Mouse (Mus musculus): ENCODE measurements around the gene Tenm4. TPM values are rescaled to one million over a fixed set of nuclear protein-coding genes. Genes with fewer than 3 reads are reported as not detected.

Gene Tenm4
- total and polyA plus RNA-seq, 3 experiments: 0.03 to 0.26 (median 0.04) TPM

DNA sequence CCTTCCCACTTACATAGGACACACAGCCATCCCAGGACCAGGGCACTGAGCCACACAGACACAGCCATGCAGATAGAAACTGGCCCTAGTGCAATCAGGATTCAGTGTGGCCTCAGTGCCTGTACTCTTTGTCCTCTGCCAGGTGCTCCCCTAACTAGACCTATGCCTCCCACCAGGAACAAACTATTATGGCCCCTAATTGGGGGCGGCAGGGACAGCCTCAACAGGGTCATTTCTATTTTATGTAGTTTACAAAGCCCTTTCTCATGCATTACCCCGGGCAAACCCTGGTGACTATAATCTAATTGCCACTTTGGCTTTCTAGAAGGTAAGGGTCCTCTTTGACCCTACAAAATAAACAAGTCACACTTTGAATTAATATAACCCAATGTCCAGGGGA, 479.4 kb downstream of the Tenm4 start:
- no peaks in the 10 kb centered on the region for H3K79me2 ChIP-seq (replicated peaks; ENCODE audit: control insufficient read depth, extremely low read depth, insufficient read depth, poor library complexity, severe bottlenecking)
- DNase-seq (ENCODE audit: extremely low read depth): no peak

GRCm38 (mm10) chr7:96651055-96651454, 480.0 kb downstream of the Tenm4 start:
- H3K4me2 ChIP-seq (ENCODE audit: insufficient read depth, low read depth, poor library complexity, severe bottlenecking): no peak overlapping the region
- no peak for TF ChIP-seq EP300 (IDR thresholded peaks at IDR 0.05; ENCODE audit: low read length)
- no peak for TF ChIP-seq ZMIZ1 (IDR thresholded peaks at IDR 0.05; ENCODE audit: low read depth, low read length)
- no peak for TF ChIP-seq MEF2A (IDR thresholded peaks at IDR 0.05; ENCODE audit: borderline replicate concordance, low read depth, low read length)
- TF ChIP-seq IRF4 (IDR thresholded peaks at IDR 0.05; ENCODE audit: low read depth, low read length): no peak
- no peak for TF ChIP-seq ZC3H11A (IDR thresholded peaks at IDR 0.05; ENCODE audit: low read depth, low read length)
- no peak for TF ChIP-seq HCFC1 (IDR thresholded peaks at IDR 0.05; ENCODE audit: low read depth, low read length)
- TF ChIP-seq ETS1 (conservative IDR thresholded peaks at IDR 0.05; ENCODE audit: low read depth, low read length): no peak
- TF ChIP-seq CTCF (conservative IDR thresholded peaks at IDR 0.05 in 1 of 2, IDR thresholded peaks at IDR 0.05 in 1 of 2; ENCODE audit: low read depth in 2 of 2, low read length in 2 of 2): no peak
- no peak for TF ChIP-seq USF1 (IDR thresholded peaks at IDR 0.05; ENCODE audit: low read depth, low read length)
- no peak for TF ChIP-seq POLR2A (IDR thresholded peaks at IDR 0.05; ENCODE audit: low read depth, low read length)
- TF ChIP-seq SIN3A (IDR thresholded peaks at IDR 0.05; ENCODE audit: low read length): no peak
- no peak for TF ChIP-seq ZKSCAN1 (IDR thresholded peaks at IDR 0.05; ENCODE audit: borderline replicate concordance, low read depth, low read length)
- TF ChIP-seq KAT2A (IDR thresholded peaks at IDR 0.05; ENCODE audit: insufficient replicate concordance, low read length): no peak
- no peak overlapping the region for H3K4me3 ChIP-seq (replicated peaks in 1 of 3; ENCODE audit: low read depth in 2 of 3, low read length in 2 of 3, poor library complexity in 1 of 3)
- H3K79me2 ChIP-seq (replicated peaks; ENCODE audit: control insufficient read depth, extremely low read depth, insufficient read depth, poor library complexity, severe bottlenecking): no peaks in the 10 kb centered on the region
- H3K36me3 ChIP-seq (replicated peaks in 1 of 2; ENCODE audit: control insufficient read depth in 1 of 2, insufficient read depth in 1 of 2, low read length in 1 of 2): no peaks in the 10 kb centered on the region
- in situ Hi-C loops (cut with MboI; ENCODE audit: low pct_ligation_motif_present, low pct_unique_long_range_greater_than_20kb, low sequenced_read_pairs): no loop called here
- no peak overlapping the region for H3K9ac ChIP-seq (ENCODE audit: insufficient read depth, low read depth)
- peaks cover 0 to 18% of the 10 kb centered on the region in 2 experiments; a peak in 2 of 4 replicates for H3K4me1 ChIP-seq (ENCODE audit: control insufficient read depth in 1 of 2, insufficient read depth in 2 of 2)
- dilution Hi-C loops (cut with MboI; ENCODE audit: extremely low pct_ligation_motif_present, extremely low pct_unique_long_range_greater_than_20kb, low sequenced_read_pairs): no loop called here
- H3K27me3 ChIP-seq (replicated peaks): no peaks in the 10 kb centered on the region
- H3K27ac ChIP-seq (ENCODE audit: insufficient read depth, low read depth): no peak overlapping the region
- no peak for DNase-seq (ENCODE audit: extremely low read depth)
- H3K9me3 ChIP-seq (replicated peaks; ENCODE audit: low read length): no peaks in the 10 kb centered on the region

More for the DNA sequence above, 479.4 kb downstream of the Tenm4 start:
- Histone ChIP-seq H3K36me3 (replicated peaks in 1 of 2; ENCODE audit: control insufficient read depth in 1 of 2, insufficient read depth in 1 of 2, low read length in 1 of 2) (no peaks in the 10 kb centered on the region), H3K4me2 (ENCODE audit: insufficient read depth, low read depth, poor library complexity, severe bottlenecking) (no peak overlapping the region), H3K4me3 (replicated peaks in 1 of 3; ENCODE audit: low read depth in 2 of 3, low read length in 2 of 3, poor library complexity in 1 of 3) (no peak overlapping the region), H3K27me3 (replicated peaks) (no peaks in the 10 kb centered on the region), H3K9me3 (replicated peaks; ENCODE audit: low read length) (no peaks in the 10 kb centered on the region), H3K9ac (ENCODE audit: insufficient read depth, low read depth) (no peak overlapping the region), H3K4me1 (ENCODE audit: control insufficient read depth in 1 of 2, insufficient read depth in 2 of 2) (peaks cover 0 to 12% of the 10 kb centered on the region in 2 experiments; a peak in 2 of 4 replicates), H3K27ac (ENCODE audit: insufficient read depth, low read depth) (no peak overlapping the region)
- TF ChIP-seq ELF1 (IDR thresholded peaks at IDR 0.05; ENCODE audit: low read depth, low read length): no peak
- no peak for TF ChIP-seq KAT2A (IDR thresholded peaks at IDR 0.05; ENCODE audit: insufficient replicate concordance, low read length)
- TF ChIP-seq TBP (conservative IDR thresholded peaks at IDR 0.05; ENCODE audit: low read depth, low read length): no peak
- TF ChIP-seq JUND (conservative IDR thresholded peaks at IDR 0.05; ENCODE audit: low read depth, low read length): no peak
- TF ChIP-seq CHD1 (IDR thresholded peaks at IDR 0.05; ENCODE audit: low read depth, low read length): no peak
- no peak for TF ChIP-seq TCF12 (IDR thresholded peaks at IDR 0.05; ENCODE audit: low read depth, low read length)
- no peak for TF ChIP-seq NRF1 (IDR thresholded peaks at IDR 0.05; ENCODE audit: low read depth, low read length)
- TF ChIP-seq BHLHE40 (IDR thresholded peaks at IDR 0.05; ENCODE audit: low read depth, low read length): no peak
- in situ Hi-C loops (cut with MboI; ENCODE audit: low pct_ligation_motif_present, low pct_unique_long_range_greater_than_20kb, low sequenced_read_pairs): no loop called here
- dilution Hi-C loops (cut with MboI; ENCODE audit: extremely low pct_ligation_motif_present, extremely low pct_unique_long_range_greater_than_20kb, low sequenced_read_pairs): no loop called here

Measured in CH12.LX (cell line).